ENCODE assay signal across 29 mouse cellular contexts in the genomic region with DNA sequence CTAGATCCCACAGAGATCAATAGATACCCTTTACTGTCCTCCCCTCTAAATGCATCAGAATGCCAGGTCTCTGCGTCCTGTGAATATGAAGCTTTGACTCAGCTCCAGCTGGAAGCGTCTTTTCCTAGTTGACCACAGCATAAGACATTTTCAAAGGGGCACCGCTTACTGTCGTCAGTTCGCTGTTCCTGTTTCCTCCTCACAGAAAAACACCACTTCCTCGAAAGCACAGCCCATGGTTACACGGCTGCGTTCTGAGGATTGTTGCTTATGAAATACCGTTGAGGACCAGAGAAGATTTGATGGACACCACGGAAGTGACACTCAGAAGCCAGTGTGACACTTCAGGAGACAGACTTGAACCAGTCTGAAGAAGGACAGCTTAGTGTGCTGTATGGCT.
A peak's percentile ranks its signal among the peaks of the same experiment; 100 is the strongest.
DNase-seq lines count a peak whose midpoint lies in the region; ATAC-seq and TF ChIP-seq lines count a peak whose summit lies in the region.
"Had no signal": no experiment of that assay in that cellular context is flagged by ENCODE, and none has a peak within 500 bp of the region (broad histone marks: within the 10 kb centered on the region; RNA-seq: fewer than 3 reads in every experiment).

No protein-coding gene starts in this region.

- no peaks in the 10 kb centered on the region for H3K79me2 ChIP-seq in CH12.LX (replicated peaks; ENCODE audit: control insufficient read depth, extremely low read depth, insufficient read depth, poor library complexity, severe bottlenecking)

- no peak for TF ChIP-seq CTCF in thymus, adult 2 months (IDR thresholded peaks at IDR 0.05; ENCODE audit: borderline replicate concordance, control insufficient read depth, extremely low read depth, insufficient read depth, low read length, poor library complexity)
- no peak for TF ChIP-seq CTCF in CH12.LX (conservative IDR thresholded peaks at IDR 0.05 in 1 of 2, IDR thresholded peaks at IDR 0.05 in 1 of 2; ENCODE audit: low read depth in 2 of 2, low read length in 2 of 2)
- no peak for TF ChIP-seq CTCF in intestine, postnatal 0 days (IDR thresholded peaks at IDR 0.05; ENCODE audit: low read depth)

- peak; percentile 95 for ATAC-seq in granulocyte monocyte progenitor cell, adult 5-6 weeks (replicated peaks; ENCODE audit: poor library complexity, severe bottlenecking)
- ATAC-seq in megakaryocyte progenitor cell, adult 5-6 weeks (replicated peaks; ENCODE audit: poor library complexity), result peak; percentile 94
- no peak for ATAC-seq in intestine, postnatal 0 days
- ATAC-seq: forebrain, embryonic 15.5 days had no signal

- intact Hi-C loops in heart, postnatal 25 days (cut with DNase I), result no loop called here

- no peak overlapping the region for H3K4me3 ChIP-seq in thymus, adult 2 months (ENCODE audit: control insufficient read depth, insufficient read depth, low read length)
- no peak overlapping the region for H3K4me3 ChIP-seq in CH12.LX (replicated peaks in 1 of 3; ENCODE audit: low read depth in 2 of 3, low read length in 2 of 3, poor library complexity in 1 of 3)
- H3K4me3 ChIP-seq in intestine, postnatal 0 days (ENCODE audit: low read depth, low read length), result no peak overlapping the region
- H3K4me3 ChIP-seq: embryonic facial prominence, embryonic 10.5 days; embryonic facial prominence, embryonic 13.5 days; erythroblast, embryonic 14.5 days; forebrain, embryonic 12.5 days; forebrain, embryonic 15.5 days; heart, embryonic 12.5 days; heart, embryonic 15.5 days; hindbrain, embryonic 12.5 days; hindbrain, embryonic 15.5 days had no signal

- peaks cover 4% of the 10 kb centered on the region; the same call in 1 of the 2 replicates for H3K4me1 ChIP-seq in thymus, adult 2 months (replicated peaks; ENCODE audit: control insufficient read depth, insufficient read depth, low read length)
- peaks cover 4 to 27% of the 10 kb centered on the region in 2 experiments; a peak in 3 of 4 replicates for H3K4me1 ChIP-seq in CH12.LX (ENCODE audit: control insufficient read depth in 1 of 2, insufficient read depth in 2 of 2)
- no peaks in the 10 kb centered on the region for H3K4me1 ChIP-seq in intestine, postnatal 0 days (replicated peaks; ENCODE audit: control insufficient read depth, insufficient read depth, low read length)
- H3K4me1 ChIP-seq: embryonic facial prominence, embryonic 10.5 days; embryonic facial prominence, embryonic 13.5 days; forebrain, embryonic 12.5 days; forebrain, embryonic 15.5 days; heart, embryonic 12.5 days; heart, embryonic 15.5 days; hindbrain, embryonic 12.5 days; hindbrain, embryonic 15.5 days had no signal

- no peaks in the 10 kb centered on the region for H3K9me3 ChIP-seq in CH12.LX (replicated peaks; ENCODE audit: low read length)
- H3K9me3 ChIP-seq in intestine, postnatal 0 days (ENCODE audit: control insufficient read depth), result no peaks in the 10 kb centered on the region
- H3K9me3 ChIP-seq: embryonic facial prominence, embryonic 10.5 days; embryonic facial prominence, embryonic 13.5 days; forebrain, embryonic 12.5 days; forebrain, embryonic 15.5 days; heart, embryonic 12.5 days; heart, embryonic 15.5 days; hindbrain, embryonic 12.5 days; hindbrain, embryonic 15.5 days had no signal

- no peak for TF ChIP-seq EP300 in CH12.LX (IDR thresholded peaks at IDR 0.05; ENCODE audit: low read length)

- 3% methylated on average over 10 of the region's 10 CpGs for WGBS in thymus, adult 2 months
- WGBS in intestine, postnatal 0 days, result 75% methylated on average over 10 of the region's 10 CpGs

- TF ChIP-seq POLR2A in thymus, adult 2 months (IDR thresholded peaks at IDR 0.05; ENCODE audit: control insufficient read depth, extremely low read depth, insufficient read depth, low read length, poor library complexity), result no peak
- no peak for TF ChIP-seq POLR2A in CH12.LX (IDR thresholded peaks at IDR 0.05; ENCODE audit: low read depth, low read length)

- H3K36me3 ChIP-seq in thymus, adult 2 months (ENCODE audit: control insufficient read depth, insufficient read depth, low read length), result no peaks in the 10 kb centered on the region
- H3K36me3 ChIP-seq in CH12.LX (replicated peaks in 1 of 2; ENCODE audit: control insufficient read depth in 1 of 2, insufficient read depth in 1 of 2, low read length in 1 of 2), result no peaks in the 10 kb centered on the region
- H3K36me3 ChIP-seq in intestine, postnatal 0 days (ENCODE audit: control insufficient read depth, insufficient read depth), result no peaks in the 10 kb centered on the region
- H3K36me3 ChIP-seq: embryonic facial prominence, embryonic 10.5 days; embryonic facial prominence, embryonic 13.5 days; forebrain, embryonic 12.5 days; forebrain, embryonic 15.5 days; heart, embryonic 12.5 days; heart, embryonic 15.5 days; hindbrain, embryonic 12.5 days; hindbrain, embryonic 15.5 days had no signal

- peak; percentile 9 for DNase-seq in thymus, postnatal 14 days
- no peak for DNase-seq in thymus, adult 2 months
- no peak for DNase-seq in CH12.LX (ENCODE audit: extremely low read depth)
- no peak for DNase-seq in spleen, adult 18-20 months
- no peak for DNase-seq in heart, postnatal 25 days (ENCODE audit: low spot score)
- DNase-seq: adrenal gland, adult 2 months; adrenal gland, postnatal 14 days; B cell, adult 2 months; cerebellum, adult 2 months; cerebellum, adult 9-11 months; cerebellum, postnatal 25 days; embryo, embryonic 11 days; gastrocnemius, postnatal 10 days; gastrocnemius, postnatal 36 days; heart, adult 11 months; heart, postnatal 10 days; heart, postnatal 4 days had no signal

- TF ChIP-seq RAD21 in CH12.LX (IDR thresholded peaks at IDR 0.05; ENCODE audit: low read depth, low read length), result no peak

- no peak overlapping the region for H3K4me2 ChIP-seq in CH12.LX (ENCODE audit: insufficient read depth, low read depth, poor library complexity, severe bottlenecking)
- no peak overlapping the region for H3K4me2 ChIP-seq in intestine, postnatal 0 days (replicated peaks; ENCODE audit: low read depth)
- H3K4me2 ChIP-seq: embryonic facial prominence, embryonic 13.5 days; forebrain, embryonic 12.5 days; forebrain, embryonic 15.5 days; heart, embryonic 12.5 days; heart, embryonic 15.5 days; hindbrain, embryonic 12.5 days; hindbrain, embryonic 15.5 days had no signal

- no peaks in the 10 kb centered on the region for H3K27me3 ChIP-seq in thymus, adult 2 months (ENCODE audit: control insufficient read depth, insufficient read depth, low read length)
- H3K27me3 ChIP-seq in CH12.LX (replicated peaks), result no peaks in the 10 kb centered on the region
- H3K27me3 ChIP-seq in intestine, postnatal 0 days (replicated peaks; ENCODE audit: control insufficient read depth, insufficient read depth, low read length), result no peaks in the 10 kb centered on the region
- H3K27me3 ChIP-seq: embryonic facial prominence, embryonic 13.5 days; forebrain, embryonic 12.5 days; forebrain, embryonic 15.5 days; heart, embryonic 12.5 days; heart, embryonic 15.5 days; hindbrain, embryonic 12.5 days; hindbrain, embryonic 15.5 days had no signal

- H3K27ac ChIP-seq in thymus, adult 2 months (ENCODE audit: control insufficient read depth, insufficient read depth, low read length), result no peak overlapping the region
- no peak overlapping the region for H3K27ac ChIP-seq in CH12.LX (ENCODE audit: insufficient read depth, low read depth)
- H3K27ac ChIP-seq in intestine, postnatal 0 days (ENCODE audit: low read depth, low read length), result no peak overlapping the region
- H3K27ac ChIP-seq: embryonic facial prominence, embryonic 10.5 days; embryonic facial prominence, embryonic 13.5 days; forebrain, embryonic 12.5 days; forebrain, embryonic 15.5 days; heart, embryonic 15.5 days; hindbrain, embryonic 12.5 days; hindbrain, embryonic 15.5 days had no signal

- dilution Hi-C loops in CH12.LX (cut with MboI; ENCODE audit: extremely low pct_ligation_motif_present, extremely low pct_unique_long_range_greater_than_20kb, low sequenced_read_pairs), result no loop called here

- H3K9ac ChIP-seq in CH12.LX (ENCODE audit: insufficient read depth, low read depth), result no peak overlapping the region
- no peak overlapping the region for H3K9ac ChIP-seq in intestine, postnatal 0 days (ENCODE audit: low read depth, low read length)
- H3K9ac ChIP-seq: embryonic facial prominence, embryonic 13.5 days; forebrain, embryonic 12.5 days; forebrain, embryonic 15.5 days; heart, embryonic 12.5 days; heart, embryonic 15.5 days; hindbrain, embryonic 12.5 days; hindbrain, embryonic 15.5 days had no signal

- in situ Hi-C loops in CH12.LX (cut with MboI; ENCODE audit: low pct_ligation_motif_present, low pct_unique_long_range_greater_than_20kb, low sequenced_read_pairs), result no loop called here

TF ChIP-seq in CH12.LX, 34 proteins besides CTCF, POLR2A, EP300 and RAD21:
- TF ChIP-seq RCOR1 (conservative IDR thresholded peaks at IDR 0.05; ENCODE audit: low read depth, low read length) (no peak), IRF4 (IDR thresholded peaks at IDR 0.05; ENCODE audit: low read depth, low read length) (no peak), ELF1 (IDR thresholded peaks at IDR 0.05; ENCODE audit: low read depth, low read length) (peak; percentile 24; the same call in 1 of the 2 replicates), ZC3H11A (IDR thresholded peaks at IDR 0.05; ENCODE audit: low read depth, low read length) (no peak), CHD2 (IDR thresholded peaks at IDR 0.05; ENCODE audit: low read length) (no peak)
